Mouse (Mus musculus): ENCODE measurements around the gene Fis1.

DNA sequence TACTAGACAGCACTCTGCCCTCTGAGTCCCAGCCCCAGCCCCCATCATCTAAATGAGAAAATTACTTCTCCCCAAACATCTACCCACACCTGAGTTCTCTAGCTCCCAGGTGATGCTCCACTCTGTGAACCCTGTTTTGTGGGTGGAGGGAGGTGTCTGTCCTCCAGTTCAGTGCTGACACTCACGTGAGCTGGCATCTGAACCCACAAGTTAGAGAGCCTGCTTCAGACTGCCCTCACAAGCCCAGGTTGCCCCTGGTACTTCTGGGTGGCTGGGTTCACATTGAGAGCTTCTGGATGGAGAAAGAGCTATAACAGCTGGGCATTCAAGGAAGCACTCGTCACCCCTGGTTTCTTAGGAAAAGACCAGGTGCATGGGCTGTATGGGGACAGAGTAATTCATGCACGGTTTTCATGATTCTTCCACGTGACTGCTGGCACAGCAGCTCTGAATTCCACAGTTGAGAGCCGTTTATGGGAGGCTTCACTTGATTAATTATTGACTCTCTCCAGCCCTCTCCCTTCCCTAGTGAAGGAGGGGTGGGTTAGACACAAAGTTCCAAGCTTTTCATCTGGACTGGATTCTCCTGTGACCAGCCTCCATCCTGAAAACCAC is 6.0 kb downstream of the Fis1 start:
- TF ChIP-seq CTCF (IDR thresholded peaks at IDR 0.05): no peak
- TF ChIP-seq EP300 (IDR thresholded peaks at IDR 0.05): 0 out of 2 replicates have a peak, but pooled peaks have one; percentile 35

Measured in lung, postnatal 0 days (tissue).